Mouse (Mus musculus) liver, embryonic 14.5 days (tissue): ENCODE data around the gene Trmt2a.

Source experiments
- CTCF ChIP-seq: IDR thresholded peaks from 2 replicates; pipeline ENCODE4 v1.5.1; 2016; ENCODE audit warnings: antibody characterized with exemption, low read depth, control low read depth
- EP300 ChIP-seq: IDR thresholded peaks from 2 replicates; pipeline ENCODE4 v1.6.1; 2016; ENCODE audit warnings: antibody characterized with exemption, low read depth

DNA sequence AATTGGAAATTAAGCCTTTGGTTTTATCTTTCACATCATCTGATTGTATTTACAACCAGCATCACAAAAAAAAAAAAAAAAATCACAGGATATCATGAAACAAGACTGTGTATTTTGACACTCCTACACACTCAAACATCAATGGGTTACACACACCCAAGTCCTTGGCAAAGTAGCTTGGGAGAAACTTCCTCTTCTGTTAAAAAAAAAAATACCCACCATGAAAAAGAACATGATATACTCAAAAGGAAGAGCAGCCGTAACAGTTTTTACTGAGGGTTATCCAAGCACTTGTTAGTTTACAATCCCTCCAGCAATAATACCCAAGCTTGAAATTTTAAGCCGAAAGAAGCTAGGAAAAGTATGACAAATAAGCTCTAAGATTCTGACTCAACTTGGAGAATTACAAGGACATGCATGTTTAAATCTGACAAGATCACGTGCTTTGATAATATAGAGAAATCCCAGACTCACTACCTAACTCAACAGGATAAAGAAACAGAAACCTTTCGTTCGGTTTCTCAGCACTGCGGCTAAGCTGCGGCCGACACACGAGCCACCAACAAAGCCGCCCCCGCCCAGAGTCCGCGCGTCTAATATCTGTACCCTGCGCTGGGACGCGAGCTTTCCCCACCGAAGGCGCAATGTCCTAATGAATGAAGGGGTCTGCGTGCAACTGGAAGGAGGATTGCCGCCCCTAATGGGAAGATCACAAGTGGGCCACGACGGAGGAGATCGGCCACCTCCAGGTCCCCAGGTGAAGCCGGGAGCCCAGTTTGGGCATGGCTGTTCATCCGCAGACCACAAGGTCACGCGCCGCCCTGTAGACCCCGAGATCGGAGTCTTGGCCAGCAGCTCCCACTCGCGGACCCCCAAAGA lies 719 bp upstream of the Trmt2a start:
- TF ChIP-seq CTCF (no peak; the same call in 1 of the 2 replicates), EP300 (no peak)
